Mouse (Mus musculus): Measurements from ENCODE around the gene Kank2. TPM values are rescaled to one million over a fixed set of nuclear protein-coding genes. Genes with fewer than 3 reads are reported as not detected.

Kank2 gene
- total and polyA plus RNA-seq, 3 experiments: 0.09 to 2.3 (median 0.60) TPM

GRCm38 (mm10) chr9:21822686-21823085, 24.1 kb upstream of the Kank2 start:
- no peaks in the 10 kb centered on the region for H3K27me3 ChIP-seq (replicated peaks)
- H3K9me3 ChIP-seq (replicated peaks; ENCODE audit: low read length): no peaks in the 10 kb centered on the region
- no peak overlapping the region for H3K27ac ChIP-seq (ENCODE audit: insufficient read depth, low read depth)
- TF ChIP-seq IRF4 (IDR thresholded peaks at IDR 0.05; ENCODE audit: low read depth, low read length): no peak
- no peak for TF ChIP-seq RCOR1 (conservative IDR thresholded peaks at IDR 0.05; ENCODE audit: low read depth, low read length)
- TF ChIP-seq ETS1 (conservative IDR thresholded peaks at IDR 0.05; ENCODE audit: low read depth, low read length): no peak
- TF ChIP-seq SMC3 (IDR thresholded peaks at IDR 0.05; ENCODE audit: low read depth, low read length): no peak
- no peak for TF ChIP-seq USF1 (IDR thresholded peaks at IDR 0.05; ENCODE audit: low read depth, low read length)
- no peak for TF ChIP-seq ZC3H11A (IDR thresholded peaks at IDR 0.05; ENCODE audit: low read depth, low read length)
- no peak for TF ChIP-seq HCFC1 (IDR thresholded peaks at IDR 0.05; ENCODE audit: low read depth, low read length)
- TF ChIP-seq NRF1 (IDR thresholded peaks at IDR 0.05; ENCODE audit: low read depth, low read length): no peak
- TF ChIP-seq UBTF (IDR thresholded peaks at IDR 0.05; ENCODE audit: low read depth, low read length): no peak
- no peak for TF ChIP-seq ELF1 (IDR thresholded peaks at IDR 0.05; ENCODE audit: low read depth, low read length)
- no peak for TF ChIP-seq MEF2A (IDR thresholded peaks at IDR 0.05; ENCODE audit: borderline replicate concordance, low read depth, low read length)
- no peak for TF ChIP-seq ZNF384 (IDR thresholded peaks at IDR 0.05; ENCODE audit: low read depth, low read length)
- no peak for TF ChIP-seq MAFK (IDR thresholded peaks at IDR 0.05; ENCODE audit: insufficient replicate concordance, low read length)
- TF ChIP-seq CHD2 (IDR thresholded peaks at IDR 0.05; ENCODE audit: low read length): no peak
- TF ChIP-seq NELFE (IDR thresholded peaks at IDR 0.05; ENCODE audit: low read depth, low read length): no peak
- H3K4me1 ChIP-seq (ENCODE audit: control insufficient read depth in 1 of 2, insufficient read depth in 2 of 2): 0 out of 4 replicates have a peak, but pooled peaks cover 0 to 3% of the 10 kb centered on the region in 2 experiments
- dilution Hi-C loops (cut with MboI; ENCODE audit: extremely low pct_ligation_motif_present, extremely low pct_unique_long_range_greater_than_20kb, low sequenced_read_pairs) (no loop called here), in situ Hi-C loops (cut with MboI; ENCODE audit: low pct_ligation_motif_present, low pct_unique_long_range_greater_than_20kb, low sequenced_read_pairs) (no loop called here)
- H3K4me2 ChIP-seq (ENCODE audit: insufficient read depth, low read depth, poor library complexity, severe bottlenecking): no peak overlapping the region
- no peak for DNase-seq (ENCODE audit: extremely low read depth)
- no peak overlapping the region for H3K9ac ChIP-seq (ENCODE audit: insufficient read depth, low read depth)
- peaks cover 0 to 1% of the 10 kb centered on the region in 2 experiments for H3K36me3 ChIP-seq (replicated peaks in 1 of 2; ENCODE audit: control insufficient read depth in 1 of 2, insufficient read depth in 1 of 2, low read length in 1 of 2)
- H3K4me3 ChIP-seq (replicated peaks in 1 of 3; ENCODE audit: low read depth in 2 of 3, low read length in 2 of 3, poor library complexity in 1 of 3): no peak overlapping the region
- no peaks in the 10 kb centered on the region for H3K79me2 ChIP-seq (replicated peaks; ENCODE audit: control insufficient read depth, extremely low read depth, insufficient read depth, poor library complexity, severe bottlenecking)

DNA sequence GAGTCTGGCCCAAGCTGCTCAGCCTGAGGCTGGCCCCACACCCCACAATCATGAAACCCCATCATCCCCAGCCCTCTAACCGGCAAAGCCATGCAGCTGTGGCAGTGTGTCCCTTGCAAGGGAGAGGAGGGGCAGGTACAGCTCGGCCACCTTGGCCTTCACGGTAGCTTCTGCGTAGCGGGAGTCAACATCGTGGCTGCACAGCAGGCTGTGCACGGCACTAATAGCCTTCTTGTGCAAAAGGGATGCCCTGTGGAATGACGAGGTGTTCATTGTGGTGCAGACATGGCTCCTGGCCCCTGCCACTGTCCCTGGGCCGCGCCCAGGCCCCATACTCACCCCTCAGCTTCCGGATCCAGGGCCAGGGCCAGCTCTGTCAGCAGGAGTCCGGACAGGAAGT, 21.6 kb upstream of the Kank2 start:
- H3K36me3 ChIP-seq (replicated peaks in 1 of 2; ENCODE audit: control insufficient read depth in 1 of 2, insufficient read depth in 1 of 2, low read length in 1 of 2): peaks cover 0 to 12% of the 10 kb centered on the region in 2 experiments
- H3K4me3 ChIP-seq (replicated peaks in 1 of 3; ENCODE audit: low read depth in 2 of 3, low read length in 2 of 3, poor library complexity in 1 of 3): no peak overlapping the region
- H3K27me3 ChIP-seq (replicated peaks): no peaks in the 10 kb centered on the region
- H3K27ac ChIP-seq (ENCODE audit: insufficient read depth, low read depth): no peak overlapping the region
- no peaks in the 10 kb centered on the region for H3K79me2 ChIP-seq (replicated peaks; ENCODE audit: control insufficient read depth, extremely low read depth, insufficient read depth, poor library complexity, severe bottlenecking)
- H3K4me2 ChIP-seq (ENCODE audit: insufficient read depth, low read depth, poor library complexity, severe bottlenecking): no peak overlapping the region
- no peaks in the 10 kb centered on the region for H3K9me3 ChIP-seq (replicated peaks; ENCODE audit: low read length)
- TF ChIP-seq TCF12 (IDR thresholded peaks at IDR 0.05; ENCODE audit: low read depth, low read length) (no peak), E2F4 (IDR thresholded peaks at IDR 0.05; ENCODE audit: insufficient replicate concordance, low read depth, low read length) (no peak), EP300 (IDR thresholded peaks at IDR 0.05; ENCODE audit: low read length) (no peak), KAT2A (IDR thresholded peaks at IDR 0.05; ENCODE audit: insufficient replicate concordance, low read length) (no peak), GABPA (IDR thresholded peaks at IDR 0.05; ENCODE audit: insufficient replicate concordance, low read depth, low read length) (no peak), ZKSCAN1 (IDR thresholded peaks at IDR 0.05; ENCODE audit: borderline replicate concordance, low read depth, low read length) (no peak), RAD21 (IDR thresholded peaks at IDR 0.05; ENCODE audit: low read depth, low read length) (no peak), BHLHE40 (IDR thresholded peaks at IDR 0.05; ENCODE audit: low read depth, low read length) (no peak), ZNF384 (IDR thresholded peaks at IDR 0.05; ENCODE audit: low read depth, low read length) (no peak), POLR2A (IDR thresholded peaks at IDR 0.05; ENCODE audit: low read depth, low read length) (no peak), MAFK (IDR thresholded peaks at IDR 0.05; ENCODE audit: insufficient replicate concordance, low read length) (no peak), IRF4 (IDR thresholded peaks at IDR 0.05; ENCODE audit: low read depth, low read length) (no peak), MEF2A (IDR thresholded peaks at IDR 0.05; ENCODE audit: borderline replicate concordance, low read depth, low read length) (no peak), MXI1 (IDR thresholded peaks at IDR 0.05; ENCODE audit: low read depth, low read length) (no peak), JUND (conservative IDR thresholded peaks at IDR 0.05; ENCODE audit: low read depth, low read length) (no peak), TBP (conservative IDR thresholded peaks at IDR 0.05; ENCODE audit: low read depth, low read length) (no peak), ZMIZ1 (IDR thresholded peaks at IDR 0.05; ENCODE audit: low read depth, low read length) (no peak), RCOR1 (conservative IDR thresholded peaks at IDR 0.05; ENCODE audit: low read depth, low read length) (no peak)
- DNase-seq (ENCODE audit: extremely low read depth): no peak
- in situ Hi-C loops (cut with MboI; ENCODE audit: low pct_ligation_motif_present, low pct_unique_long_range_greater_than_20kb, low sequenced_read_pairs): no loop called here
- H3K4me1 ChIP-seq (ENCODE audit: control insufficient read depth in 1 of 2, insufficient read depth in 2 of 2): peaks cover 3 to 6% of the 10 kb centered on the region in 2 experiments; a peak in 1 of 4 replicates
- H3K9ac ChIP-seq (ENCODE audit: insufficient read depth, low read depth): no peak overlapping the region
- dilution Hi-C loops (cut with MboI; ENCODE audit: extremely low pct_ligation_motif_present, extremely low pct_unique_long_range_greater_than_20kb, low sequenced_read_pairs): no loop called here
